ENCODE assay signal across 8 mouse cellular contexts in genomic region chr2:153492179-153492517, GRCm38 (mm10). TPM values are rescaled to one million over a fixed set of nuclear protein-coding genes. Genes with fewer than 3 reads are reported as not detected.
DNase-seq lines count a peak whose midpoint lies in the region; ATAC-seq and TF ChIP-seq lines count a peak whose summit lies in the region.

No protein-coding gene starts in this region.

- no peak for TF ChIP-seq POLR2A in lung, adult 2 months (IDR thresholded peaks at IDR 0.05; ENCODE audit: borderline replicate concordance, extremely low read depth, low read depth, low read length)

- no peak for TF ChIP-seq CTCF in lung, adult 2 months (IDR thresholded peaks at IDR 0.05; ENCODE audit: insufficient read depth, low read length)

- H3K36me3 ChIP-seq in heart, embryonic 16.5 days (ENCODE audit: control insufficient read depth, insufficient read depth): no peaks in the 10 kb centered on the region

- H3K4me1 ChIP-seq in lung, adult 2 months (ENCODE audit: control insufficient read depth, insufficient read depth, low read length): peaks cover 3% of the 10 kb centered on the region; the same call in 1 of the 2 replicates
- peaks cover 8% of the 10 kb centered on the region; the same call in 1 of the 2 replicates for H3K4me1 ChIP-seq in brown adipose tissue, adult 24 weeks (ENCODE audit: control insufficient read depth, insufficient read depth, insufficient read length, low read length)
- peaks cover 50% of the 10 kb centered on the region for H3K4me1 ChIP-seq in heart, embryonic 16.5 days (ENCODE audit: control insufficient read depth, insufficient read depth, low read length)

- H3K27me3 ChIP-seq in heart, embryonic 16.5 days (ENCODE audit: control insufficient read depth, insufficient read depth, low read length): no peaks in the 10 kb centered on the region

- H3K4me3 ChIP-seq in lung, adult 2 months (replicated peaks; ENCODE audit: extremely low read depth, low read depth, low read length): peak overlapping the region; percentile 45
- peak overlapping the region; percentile 50 for H3K4me3 ChIP-seq in brown adipose tissue, adult 24 weeks (ENCODE audit: insufficient read depth, low read depth, low read length)
- peak overlapping the region; percentile 72 for H3K4me3 ChIP-seq in heart, embryonic 16.5 days (ENCODE audit: low read length)

- ATAC-seq in heart, embryonic 16.5 days (replicated peaks; ENCODE audit: extremely low read depth, insufficient read depth, low FRiP score): peak; percentile 5; the same call in 1 of the 2 replicates

- H3K4me2 ChIP-seq in heart, embryonic 16.5 days (ENCODE audit: low read depth, low read length): peak overlapping the region; percentile 97

- DNase-seq in lung, adult 2 months: no peak
- no peak for DNase-seq in lung, postnatal 4 days
- DNase-seq in lung, postnatal 10 days: peak; percentile 24
- no peak for DNase-seq in frontal cortex, adult 2 months (ENCODE audit: extremely low spot score in 1 of 2, low spot score in 1 of 2)
- no peak for DNase-seq in adrenal gland, adult 18-20 months (ENCODE audit: low spot score in 2 of 2)
- DNase-seq in frontal cortex, postnatal 25 days (ENCODE audit: low spot score in 2 of 2): no peak

- under 1% methylated on average over 24 of the region's 24 CpGs for WGBS in lung, adult 2 months
- WGBS in heart, embryonic 16.5 days: under 1% methylated on average over 22 of the region's 24 CpGs

- H3K9ac ChIP-seq in heart, embryonic 16.5 days (ENCODE audit: low read length): peak overlapping the region; percentile 89

- H3K27ac ChIP-seq in brown adipose tissue, adult 24 weeks (replicated peaks; ENCODE audit: low read depth, low read length): no peak overlapping the region
- peak overlapping the region; percentile 54 for H3K27ac ChIP-seq in heart, embryonic 16.5 days (ENCODE audit: low read length)

- no peaks in the 10 kb centered on the region for H3K9me3 ChIP-seq in heart, embryonic 16.5 days (replicated peaks; ENCODE audit: control insufficient read depth, low read length)

RNA-seq across cellular contexts. Expression of gene 4930404H24Rik, which starts 0.4 kb away (rescaled TPM):
- not detected in 2 replicates for polyA plus RNA-seq in lung, adult 2 months (2012; rRNA removed)
- not detected in 2 replicates for polyA plus RNA-seq in brown adipose tissue, adult 24 weeks (2012; ENCODE audit: insufficient read depth, insufficient read length, missing spikeins)
- polyA plus RNA-seq in heart, embryonic 16.5 days (2015; fragmentation: Nextera tagmentation; extraction: Ambion mirVana): not detected in 2 replicates
- not detected in 2 replicates for polyA plus RNA-seq in frontal cortex, adult 2 months (2012; rRNA removed)
- not detected for total RNA-seq in adrenal gland, adult 18-20 months (2021)

RNA-seq across cellular contexts. Expression of gene Nol4l, which starts 37.6 kb away (rescaled TPM):
- polyA plus RNA-seq in lung, adult 2 months (2012; rRNA removed): 14.7 TPM in 2 replicates
- 3.4 and 7.1 TPM in 2 replicates for polyA plus RNA-seq in brown adipose tissue, adult 24 weeks (2012; ENCODE audit: insufficient read depth, insufficient read length, missing spikeins)
- 7.0 and 8.5 TPM in 2 replicates for polyA plus RNA-seq in heart, embryonic 16.5 days (2015; fragmentation: Nextera tagmentation; extraction: Ambion mirVana)
- 35.8 and 36.3 TPM in 2 replicates for polyA plus RNA-seq in frontal cortex, adult 2 months (2012; rRNA removed)
- total RNA-seq in adrenal gland, adult 18-20 months (2021): 10 to 100 TPM in 1 of 2 experiments, 1 to 10 TPM in 1; 9.4 to 13.2 TPM
